Mouse (Mus musculus) stomach, embryonic 16.5 days (tissue): ENCODE results near the gene Prex1. TPM values are rescaled to one million over a fixed set of nuclear protein-coding genes. Genes with fewer than 3 reads are reported as not detected.
A peak's percentile ranks its signal among the peaks of the same experiment; 100 is the strongest.

ENCODE experiments used
- ATAC-seq: fragments of 200-750 bp; cut with Nextera tagmentation; 2 replicates; pipeline ENCODE4 v1.8.0; 2017; ENCODE audit warnings: moderate number of reproducible peaks, moderate TSS enrichment; ENCODE audit not compliant: insufficient read depth, low FRiP score
- H3K27ac ChIP-seq: fragments of 300-500 bp; sonication (generic); 2 replicates; pipeline ENCODE4 v1.5.1; 2014; ENCODE audit warnings: low read length
- H3K27me3 ChIP-seq: fragments of 300-500 bp; sonication (generic); 2 replicates; pipeline ENCODE4 v1.6.1; 2014; ENCODE audit warnings: low read length, control low read depth, mixed read lengths; ENCODE audit not compliant: control insufficient read depth, insufficient read depth
- H3K36me3 ChIP-seq: fragments of 300-500 bp; sonication (generic); 2 replicates; pipeline ENCODE4 v1.6.1; 2014; ENCODE audit warnings: low read length; ENCODE audit not compliant: control insufficient read depth, insufficient read depth
- H3K4me1 ChIP-seq: fragments of 300-500 bp; sonication (generic); 2 replicates; pipeline ENCODE4 v1.6.1; 2014; ENCODE audit warnings: low read length, control low read depth, mixed read lengths; ENCODE audit not compliant: control insufficient read depth, insufficient read depth
- H3K4me2 ChIP-seq: fragments of 300-500 bp; sonication (generic); 2 replicates; pipeline ENCODE4 v1.6.1; 2014; ENCODE audit warnings: low read depth, low read length, mixed read lengths
- H3K4me3 ChIP-seq: fragments of 300-500 bp; sonication (generic); replicated peaks from 2 replicates; pipeline ENCODE4 v1.5.1; 2014; ENCODE audit warnings: mild to moderate bottlenecking, low read length
- H3K9ac ChIP-seq: fragments of 300-500 bp; sonication (generic); 2 replicates; pipeline ENCODE4 v1.6.1; 2014; ENCODE audit warnings: low read length
- H3K9me3 ChIP-seq: fragments of 300-500 bp; sonication (generic); replicated peaks from 2 replicates; pipeline ENCODE4 v1.6.1; 2016; ENCODE audit warnings: low read length, control low read depth; ENCODE audit not compliant: control insufficient read depth
- WGBS: fragments of 180-500 bp; shearing (Covaris S2); extraction: QIAGEN DNeasy Blood & Tissue Kit; methylation state at CpG from one replicate; pipeline ENCODE4 v1.1.7; 2014; 5-methylcytosine and 5-hydroxymethylcytosine counted together
- polyA plus RNA-seq: library from polyadenylated mRNA; unstranded; fragments of >200 nt; fragmentation: Nextera tagmentation; extraction: Ambion mirVana; gene quantifications from 2 replicates; pipeline ENCODE4 v1.2.1, GENCODE M21; 2015

Prex1 gene
- polyA plus RNA-seq, 1 experiment from 2014 or later: 11.0 TPM

DNA sequence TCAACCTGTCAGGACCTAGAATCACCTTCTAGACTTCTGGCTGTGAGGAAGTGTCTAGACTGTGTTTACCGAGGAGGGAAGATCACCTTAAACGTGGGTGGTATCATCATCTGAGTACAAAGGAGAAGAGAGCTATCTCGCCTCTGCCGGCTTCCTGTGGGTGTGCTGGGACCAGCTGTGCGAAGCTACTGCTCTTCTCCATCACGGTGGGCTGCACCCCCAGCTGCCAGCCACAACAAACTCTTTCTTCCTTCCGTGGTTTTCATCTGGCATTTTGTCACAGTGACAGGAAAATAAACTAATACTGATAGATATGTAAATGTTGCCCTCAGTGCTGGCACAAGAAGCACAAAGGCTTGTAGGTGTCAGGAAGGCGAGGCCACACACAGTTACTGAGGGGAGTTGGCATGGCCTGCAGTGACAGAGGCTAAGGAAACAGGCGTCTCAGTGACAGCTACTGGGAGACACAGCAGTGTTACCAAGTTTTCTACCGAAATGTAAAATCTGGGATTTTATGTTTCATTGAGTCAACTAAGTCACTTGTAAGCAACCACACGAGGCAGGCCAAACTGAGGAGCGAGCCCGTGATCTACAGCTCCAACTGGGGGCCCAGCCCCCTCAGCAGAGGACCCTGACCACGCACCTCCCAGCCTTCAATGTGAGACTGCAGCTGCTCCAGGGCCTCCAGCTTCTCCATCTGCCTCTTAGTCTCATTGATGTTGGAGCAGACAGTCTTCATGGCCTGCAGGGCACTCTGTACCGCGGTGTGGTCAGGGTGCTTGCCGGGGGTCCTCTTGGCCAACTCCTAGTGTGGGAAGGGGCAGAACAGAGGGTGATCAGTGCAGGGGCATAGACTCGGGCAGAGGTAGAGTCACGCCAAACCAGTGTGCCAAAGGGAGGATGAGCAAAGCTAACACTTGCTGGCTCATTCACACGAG lies 92.8 kb downstream of the Prex1 start:
- Histone ChIP-seq H3K9ac (no peak overlapping the region), H3K27ac (no peak overlapping the region), H3K27me3 (no peaks in the 10 kb centered on the region), H3K9me3 (no peaks in the 10 kb centered on the region), H3K4me1 (peaks cover 11% of the 10 kb centered on the region; the same call in 1 of the 2 replicates), H3K36me3 (0 out of 2 replicates have a peak, but pooled peaks cover 5% of the 10 kb centered on the region), H3K4me2 (no peak overlapping the region), H3K4me3 (no peak overlapping the region)
- no peak for ATAC-seq
- WGBS: 60% methylated on average over 20 of the region's 20 CpGs

DNA sequence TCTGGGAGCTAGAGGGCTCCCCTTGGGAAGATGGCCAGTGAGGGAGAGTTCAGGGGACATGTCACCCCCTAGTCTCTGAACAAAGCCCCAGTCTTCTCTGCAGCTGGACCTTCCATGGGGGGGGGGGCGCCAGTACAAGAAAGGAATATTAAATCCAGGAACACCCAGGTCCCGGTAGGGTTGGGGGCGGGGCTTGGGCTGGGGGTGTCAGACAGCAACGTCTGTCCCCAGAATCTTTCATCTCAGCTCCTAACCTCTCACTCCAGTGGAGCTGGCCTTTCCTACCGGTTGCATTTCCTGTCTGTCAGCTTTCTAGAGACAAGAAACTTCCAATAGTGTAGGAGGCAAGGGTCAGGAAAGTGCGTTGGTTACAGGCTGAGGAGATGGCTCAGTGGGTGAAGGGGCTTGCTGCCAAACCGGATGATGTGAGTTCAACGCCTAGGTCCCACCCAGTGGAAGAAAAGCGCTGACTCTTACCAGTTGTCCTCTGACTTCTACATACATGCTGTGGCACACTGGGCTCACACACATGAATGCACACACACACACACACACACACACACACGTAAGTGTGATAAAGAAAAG lies 93.6 kb downstream of the Prex1 start:
- Histone ChIP-seq H3K9ac (no peak overlapping the region; the same call in 1 of the 2 replicates), H3K27ac (no peak overlapping the region)
- WGBS: 49% methylated on average over 10 of the region's 10 CpGs

DNA sequence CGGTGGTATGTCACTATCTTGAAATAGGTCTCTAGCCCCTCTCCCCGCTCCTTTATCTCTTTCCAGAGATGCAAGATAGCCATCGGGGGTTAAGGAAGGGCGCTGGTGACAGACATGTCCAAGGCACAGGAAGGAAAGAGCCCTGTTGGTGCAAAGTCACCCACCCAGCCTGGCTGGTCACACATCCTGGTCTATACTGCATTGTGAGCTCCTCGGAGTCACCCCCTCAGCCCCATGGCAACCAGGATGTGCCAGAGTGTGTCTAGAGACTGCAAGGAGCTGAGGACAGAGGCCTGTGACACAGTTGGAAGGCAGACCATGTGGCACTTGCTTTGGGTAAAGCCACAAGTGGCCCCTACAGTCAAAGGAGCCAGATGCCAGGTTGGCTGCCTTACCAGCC lies 94.4 kb downstream of the Prex1 start:
- WGBS: 89% methylated on average over 5 of the region's 5 CpGs
- no peak overlapping the region for H3K9ac ChIP-seq
- no peaks in the 10 kb centered on the region for H3K9me3 ChIP-seq
- ATAC-seq: no peak
- peaks cover 11% of the 10 kb centered on the region; the same call in 1 of the 2 replicates for H3K4me1 ChIP-seq
- no peak overlapping the region for H3K4me2 ChIP-seq
- no peak overlapping the region for H3K4me3 ChIP-seq
- H3K36me3 ChIP-seq: 0 out of 2 replicates have a peak, but pooled peaks cover 5% of the 10 kb centered on the region
- no peak overlapping the region for H3K27ac ChIP-seq
- H3K27me3 ChIP-seq: no peaks in the 10 kb centered on the region

More for the DNA sequence above, 93.6 kb downstream of the Prex1 start:
- peaks cover 11% of the 10 kb centered on the region; the same call in 1 of the 2 replicates for H3K4me1 ChIP-seq
- H3K9me3 ChIP-seq: no peaks in the 10 kb centered on the region
- H3K4me2 ChIP-seq: no peak overlapping the region
- H3K27me3 ChIP-seq: no peaks in the 10 kb centered on the region
- no peak for ATAC-seq
- 0 out of 2 replicates have a peak, but pooled peaks cover 5% of the 10 kb centered on the region for H3K36me3 ChIP-seq
- no peak overlapping the region for H3K4me3 ChIP-seq

DNA sequence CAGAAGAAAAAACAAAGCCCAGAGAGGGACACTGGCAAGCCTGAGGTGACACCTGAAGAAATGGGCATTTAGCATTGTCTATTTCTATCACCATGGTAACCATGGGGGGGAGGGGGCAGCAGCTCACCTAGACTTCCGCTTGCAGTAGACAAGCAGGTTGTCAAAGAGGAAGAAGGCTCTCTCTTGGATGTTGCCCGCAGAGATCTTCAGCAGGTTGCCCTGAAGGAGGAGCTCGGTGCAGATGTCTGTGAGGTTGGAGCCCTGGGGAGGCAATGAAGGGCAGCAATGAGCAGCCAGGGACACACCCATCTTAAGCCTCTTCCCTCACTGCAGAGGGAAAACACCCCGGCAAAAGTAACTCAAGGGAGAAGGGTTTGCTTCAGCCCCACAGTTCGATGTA lies 95.9 kb downstream of the Prex1 start:
- no peaks in the 10 kb centered on the region for H3K27me3 ChIP-seq
- peaks cover 11% of the 10 kb centered on the region; the same call in 1 of the 2 replicates for H3K4me1 ChIP-seq
- H3K9me3 ChIP-seq: no peaks in the 10 kb centered on the region
- no peak overlapping the region for H3K4me3 ChIP-seq
- H3K9ac ChIP-seq: no peak overlapping the region
- no peak overlapping the region for H3K27ac ChIP-seq
- ATAC-seq: no peak
- WGBS: 90% methylated on average over 5 of the region's 5 CpGs
- H3K36me3 ChIP-seq: 0 out of 2 replicates have a peak, but pooled peaks cover 5% of the 10 kb centered on the region
- H3K4me2 ChIP-seq: no peak overlapping the region

DNA sequence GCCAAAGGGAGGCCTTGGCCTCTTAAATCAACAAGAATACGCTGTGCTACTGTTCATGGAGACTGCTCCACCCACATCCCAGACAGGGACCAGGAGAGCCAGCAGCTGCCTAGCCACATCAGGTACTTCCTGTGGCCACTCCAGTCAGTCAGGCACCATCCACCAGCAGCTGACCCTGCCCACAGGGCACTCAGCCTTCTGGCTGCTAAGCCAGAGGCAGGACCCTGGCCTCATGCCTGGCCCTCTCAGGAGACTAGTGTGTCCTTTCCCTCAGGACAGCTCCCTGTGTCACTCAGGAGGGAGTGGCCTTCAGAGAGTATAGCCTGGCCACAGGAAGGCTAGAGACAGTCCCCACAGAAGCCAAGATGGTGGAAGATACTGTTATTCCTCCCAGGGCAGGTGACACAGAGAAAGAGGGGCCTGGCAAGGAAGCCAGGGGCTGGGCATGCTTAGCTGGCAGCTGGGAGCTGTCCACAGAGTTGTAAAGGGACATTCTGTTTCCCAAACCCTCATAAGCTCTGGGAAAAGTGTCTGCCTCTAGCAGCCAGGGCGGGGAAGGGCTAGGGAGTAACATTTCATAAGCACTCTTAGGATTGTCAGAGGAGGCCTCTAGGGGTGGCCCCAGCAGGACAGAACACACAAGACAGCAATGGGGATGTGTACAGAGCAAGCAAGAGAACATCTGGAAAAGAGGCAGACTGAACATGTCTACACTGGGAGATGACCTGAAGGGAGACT lies 98.1 kb downstream of the Prex1 start:
- no peaks in the 10 kb centered on the region for H3K27me3 ChIP-seq
- WGBS: 63% methylated on average over 2 of the region's 2 CpGs

DNA sequence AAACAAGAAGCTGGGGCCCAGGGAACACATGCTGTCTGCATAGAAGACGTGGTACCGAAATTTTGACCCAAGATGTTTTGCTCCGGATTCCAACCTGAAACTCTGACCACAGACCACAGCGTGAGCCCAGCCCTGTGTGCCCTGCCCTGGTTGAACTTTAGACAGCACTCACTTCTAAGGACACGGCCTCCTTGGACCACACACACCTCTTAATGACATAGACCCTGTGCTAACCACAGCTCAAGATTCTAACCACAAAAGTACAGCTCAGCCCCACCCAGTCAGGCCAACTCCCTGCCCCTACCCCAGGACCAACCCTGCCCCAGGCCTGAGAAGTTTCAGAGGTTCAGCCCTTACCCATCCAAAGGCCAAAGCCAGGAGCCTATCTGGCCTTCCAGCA lies 103.4 kb downstream of the Prex1 start:
- Histone ChIP-seq H3K27ac (no peak overlapping the region), H3K9me3 (no peaks in the 10 kb centered on the region), H3K36me3 (no peaks in the 10 kb centered on the region), H3K4me2 (no peak overlapping the region), H3K9ac (no peak overlapping the region), H3K4me3 (no peak overlapping the region), H3K4me1 (peaks cover 9% of the 10 kb centered on the region; the same call in 1 of the 2 replicates), H3K27me3 (no peaks in the 10 kb centered on the region)
- WGBS: 75% methylated on average over 5 of the region's 5 CpGs
- ATAC-seq: peak; percentile 26; the same call in 1 of the 2 replicates

More for the DNA sequence above, 98.1 kb downstream of the Prex1 start:
- Histone ChIP-seq H3K4me1 (peaks cover 8% of the 10 kb centered on the region; the same call in 1 of the 2 replicates), H3K27ac (no peak overlapping the region), H3K9ac (no peak overlapping the region), H3K36me3 (0 out of 2 replicates have a peak, but pooled peaks cover 5% of the 10 kb centered on the region), H3K4me3 (no peak overlapping the region), H3K4me2 (no peak overlapping the region), H3K9me3 (no peaks in the 10 kb centered on the region)
- no peak for ATAC-seq

DNA sequence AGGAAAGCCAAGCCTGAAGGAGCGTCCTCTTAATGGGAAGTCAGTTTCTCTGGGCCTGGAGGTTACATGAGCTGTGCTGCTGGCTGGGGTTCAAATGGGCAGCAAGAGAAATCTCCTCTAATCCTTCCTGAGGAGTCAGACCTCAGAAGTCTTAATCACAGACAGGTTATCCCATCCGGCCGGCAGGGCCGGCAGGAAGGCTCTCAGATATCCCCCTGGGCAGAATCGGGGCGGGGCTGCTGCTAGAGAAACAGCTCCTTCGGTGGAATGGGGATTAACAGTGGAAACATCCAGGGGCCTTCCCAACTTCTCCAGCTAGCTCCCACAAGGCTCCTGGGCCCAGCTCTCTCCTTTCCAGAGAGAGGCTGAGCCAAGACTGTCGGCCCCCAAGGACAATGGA lies 105.1 kb downstream of the Prex1 start:
- no peaks in the 10 kb centered on the region for H3K27me3 ChIP-seq
- no peaks in the 10 kb centered on the region for H3K36me3 ChIP-seq
- peaks cover 9% of the 10 kb centered on the region; the same call in 1 of the 2 replicates for H3K4me1 ChIP-seq
- WGBS: 30% methylated on average over 8 of the region's 8 CpGs
- no peak overlapping the region for H3K4me2 ChIP-seq
- H3K27ac ChIP-seq: no peak overlapping the region; the same call in 1 of the 2 replicates
- no peak for ATAC-seq
- H3K9ac ChIP-seq: no peak overlapping the region
- no peak overlapping the region for H3K4me3 ChIP-seq
- H3K9me3 ChIP-seq: no peaks in the 10 kb centered on the region

DNA sequence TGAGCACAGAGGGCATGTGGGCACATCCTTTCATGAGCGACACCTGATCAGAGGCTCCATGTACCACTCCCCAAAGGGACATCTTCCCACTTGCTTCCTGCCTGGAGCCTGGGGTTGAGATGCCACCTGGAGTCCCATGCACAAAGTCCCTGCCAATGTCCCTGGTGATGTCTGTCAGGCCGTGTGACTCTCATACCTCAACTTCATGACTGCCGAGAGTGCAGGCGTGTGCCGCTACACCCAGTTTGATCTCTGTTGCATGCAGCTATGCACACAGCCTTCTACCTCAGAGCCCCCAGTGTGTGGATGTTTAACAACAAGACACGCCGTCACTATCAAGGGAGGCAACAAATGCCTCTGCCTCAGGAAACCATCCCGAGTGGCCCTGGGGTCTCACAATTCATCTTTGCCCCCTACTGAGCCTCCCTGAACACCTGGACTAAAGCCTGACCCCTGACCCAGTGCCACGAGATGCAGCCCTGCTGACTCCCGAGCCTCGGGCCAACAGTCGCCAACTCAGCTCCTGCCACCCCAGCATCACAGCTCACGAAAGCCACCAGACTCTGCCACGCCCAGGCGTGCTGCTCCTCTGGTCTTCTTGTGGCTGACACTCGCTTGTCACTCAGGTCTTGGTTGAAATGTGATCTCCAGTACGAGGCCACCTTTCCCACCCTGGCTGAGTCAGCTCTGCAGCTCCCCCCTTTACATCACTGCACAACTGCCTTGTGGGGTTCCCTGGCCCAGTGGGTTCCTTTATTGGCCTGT lies 107.0 kb downstream of the Prex1 start:
- no peak overlapping the region for H3K4me3 ChIP-seq
- H3K36me3 ChIP-seq: no peaks in the 10 kb centered on the region
- H3K4me1 ChIP-seq: peaks cover 9% of the 10 kb centered on the region; the same call in 1 of the 2 replicates
- H3K9ac ChIP-seq: no peak overlapping the region
- H3K27ac ChIP-seq: no peak overlapping the region
- no peak for ATAC-seq
- WGBS: 75% methylated on average over 17 of the region's 17 CpGs
- H3K4me2 ChIP-seq: no peak overlapping the region
- no peaks in the 10 kb centered on the region for H3K9me3 ChIP-seq
- H3K27me3 ChIP-seq: no peaks in the 10 kb centered on the region
